Mouse (Mus musculus) embryonic fibroblast, embryonic 13.5 days (primary cell): ENCODE results near the gene Vps13d.

Experiments used
- CTCF ChIP-seq: IDR thresholded peaks from 2 replicates; pipeline ENCODE4 v1.5.1; 2011; ENCODE audit warnings: mild to moderate bottlenecking, control low read depth, low read length, moderate library complexity, borderline replicate concordance; ENCODE audit not compliant: insufficient read depth
- POLR2A ChIP-seq: IDR thresholded peaks from 2 replicates; pipeline ENCODE4 v1.6.1; 2011; ENCODE audit warnings: low read depth, mild to moderate bottlenecking, control low read depth, low read length, moderate library complexity

- TF ChIP-seq CTCF (no peak), POLR2A (no peak)
These were observed 20.0 kb upstream of the Vps13d start for GRCm38 (mm10) chr4:145214786-145215174.
